Mouse (Mus musculus): ENCODE measurements at regions not wholly inside any gene's neighbourhood (a gene's known extent, or its start where the extent isn't known, plus 50 kb on each side); places are given as distances from the start of the nearest gene placed in this dataset.
"Not testable (repeated sequence)": the region's sequence is repeated elsewhere in the genome, so short reads cannot be mapped to it uniquely, and the experiment has no call there.

DNA sequence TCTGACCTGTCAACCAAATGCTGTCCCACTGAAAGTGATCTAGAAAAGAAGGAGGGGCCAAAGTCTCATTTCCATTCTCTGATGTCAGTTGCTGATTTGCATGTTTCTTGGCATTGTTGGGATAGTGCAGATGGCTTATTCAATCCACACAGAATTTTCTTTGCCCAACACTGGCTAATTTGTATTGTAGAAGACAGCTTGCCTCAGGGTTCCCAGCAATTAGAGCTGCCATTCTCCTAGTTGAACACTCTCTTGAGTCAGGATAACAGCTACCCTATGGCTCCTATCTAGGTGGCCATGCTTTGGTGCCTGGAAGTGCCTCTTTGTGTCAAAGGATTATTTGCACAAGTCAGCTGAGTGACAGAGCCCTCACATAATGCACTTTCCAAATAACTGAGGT lies 569.0 kb downstream of the Lrriq3 start:
- DNase-seq (ENCODE audit: extremely low spot score in 1 of 2, low spot score in 1 of 2), result no peak

DNA sequence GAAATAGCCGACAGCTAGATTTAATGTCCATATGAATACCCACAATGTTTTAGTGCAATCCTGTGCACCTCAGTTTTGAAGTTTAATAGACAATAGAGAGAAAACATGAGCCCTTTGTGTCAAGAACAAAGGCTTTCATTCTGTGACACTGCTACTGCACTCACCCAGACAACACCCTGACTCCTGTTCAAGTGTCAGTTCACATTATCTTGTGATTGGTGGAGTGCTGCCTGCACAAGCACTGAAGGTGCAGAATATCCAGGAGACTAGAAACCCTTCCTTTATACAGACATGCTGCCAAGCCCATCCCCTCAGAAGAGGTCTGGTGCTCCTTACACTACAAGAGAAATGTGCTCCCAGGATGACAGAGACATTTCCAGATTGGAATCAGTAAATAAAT lies 579.3 kb downstream of the Lrriq3 start:
- no peak for DNase-seq (ENCODE audit: extremely low spot score in 1 of 2, low spot score in 1 of 2)

DNA sequence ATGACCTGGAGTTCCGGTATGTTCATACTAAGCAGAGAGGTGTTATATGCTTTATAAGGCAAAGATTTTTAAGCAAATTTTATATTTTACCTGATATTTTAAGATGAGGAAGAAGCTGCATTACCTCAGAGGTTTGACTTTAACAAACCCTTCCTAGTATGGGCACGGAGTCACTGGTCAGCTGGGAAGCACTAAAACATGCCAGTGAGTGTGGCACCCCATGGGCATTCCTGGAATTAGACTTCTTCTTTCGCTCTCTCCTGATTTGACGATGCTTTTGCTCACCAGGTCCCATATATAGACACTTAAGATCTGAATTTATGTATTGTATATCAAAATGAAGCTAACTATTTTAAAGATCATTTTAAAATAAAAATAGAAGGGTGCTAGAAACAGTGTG lies 587.0 kb downstream of the Lrriq3 start:
- no peak for DNase-seq (ENCODE audit: extremely low spot score in 1 of 2, low spot score in 1 of 2)

DNA sequence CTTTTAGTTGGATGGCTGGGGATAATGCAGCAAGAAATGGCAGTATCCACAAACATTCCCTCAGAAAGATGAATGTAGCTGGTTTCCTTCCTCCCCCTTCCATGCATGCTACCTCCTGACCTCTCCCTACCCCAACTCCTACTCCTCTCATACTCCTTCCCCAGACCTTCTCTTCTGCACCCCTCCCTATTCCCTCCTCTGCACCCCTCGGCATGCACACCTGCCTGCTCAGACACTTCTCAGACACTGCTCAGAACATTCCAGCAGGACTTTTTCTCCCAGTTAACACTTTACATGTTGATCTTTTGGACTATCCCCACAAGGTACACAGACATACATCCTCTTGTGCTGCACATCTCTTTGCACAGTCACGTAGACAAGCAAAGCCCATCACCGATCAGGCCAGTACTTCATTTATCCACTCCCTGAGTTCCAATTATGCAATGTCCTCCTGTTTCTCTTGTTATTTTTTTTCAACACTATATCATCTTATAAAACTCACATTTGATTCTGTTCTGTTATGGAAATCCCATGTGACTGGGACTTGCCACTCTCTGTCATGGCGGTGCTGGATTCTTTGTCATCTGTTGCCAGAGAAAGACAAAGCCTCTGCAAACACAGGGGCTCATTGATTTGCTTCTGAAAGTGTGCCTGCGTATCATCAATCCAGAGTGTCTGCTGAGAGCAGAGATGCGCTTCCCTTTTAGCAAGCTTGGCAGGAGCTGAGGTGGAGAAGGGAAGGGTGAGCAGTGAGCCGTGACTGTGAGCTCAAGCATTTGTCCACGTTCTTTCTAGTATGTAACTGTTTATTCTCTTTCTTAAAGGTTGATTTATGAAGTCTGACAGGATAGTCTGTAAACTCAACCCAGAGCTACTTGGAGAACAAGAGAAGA lies 589.9 kb downstream of the Lrriq3 start:
- no peak for DNase-seq (ENCODE audit: extremely low spot score in 1 of 2, low spot score in 1 of 2)

DNA sequence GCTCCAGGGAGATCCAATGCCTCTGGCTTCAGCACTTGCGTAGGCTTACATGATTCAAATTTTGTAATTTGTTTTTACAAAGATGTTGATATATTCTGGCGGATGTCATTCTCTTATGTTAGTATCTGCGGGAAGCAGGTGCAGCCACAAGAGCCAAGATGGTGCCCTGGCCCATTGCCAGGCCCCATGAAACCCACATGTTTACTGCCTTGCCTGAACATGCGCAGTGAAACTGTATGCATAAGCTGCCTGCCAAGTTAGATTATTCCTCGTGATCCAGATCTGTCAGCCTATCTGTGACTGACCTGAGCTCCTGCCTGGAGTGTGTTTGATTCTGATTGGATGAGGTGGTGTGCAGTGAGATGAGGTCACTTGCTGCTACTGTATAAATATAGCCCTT lies 595.1 kb downstream of the Lrriq3 start:
- no peak for DNase-seq (ENCODE audit: extremely low spot score in 1 of 2, low spot score in 1 of 2)

DNA sequence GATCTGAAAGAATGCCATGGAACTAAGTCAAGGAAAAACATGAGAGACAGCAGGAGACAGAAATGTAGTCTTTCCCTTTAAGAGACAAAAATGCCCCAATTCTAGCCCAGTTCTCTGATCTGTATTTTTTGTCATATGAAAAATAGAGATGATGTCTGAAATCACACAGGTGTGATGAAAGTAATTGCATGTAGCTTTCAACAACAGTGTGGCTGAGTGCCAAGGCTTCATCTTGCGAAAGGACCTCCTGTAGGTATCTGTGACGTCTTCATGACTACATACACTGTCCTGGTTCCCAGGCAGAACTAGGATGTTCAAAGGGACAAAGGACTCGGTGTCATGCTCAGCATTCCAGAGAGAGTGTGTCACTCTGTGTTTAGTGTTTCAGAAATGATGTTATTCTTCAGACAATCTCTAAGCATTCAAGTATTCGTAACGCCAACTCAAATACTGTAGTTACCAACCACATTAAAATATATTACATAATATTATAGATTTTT lies 629.8 kb downstream of the Lrriq3 start:
- no peak for DNase-seq (ENCODE audit: extremely low spot score in 1 of 2, low spot score in 1 of 2)

DNA sequence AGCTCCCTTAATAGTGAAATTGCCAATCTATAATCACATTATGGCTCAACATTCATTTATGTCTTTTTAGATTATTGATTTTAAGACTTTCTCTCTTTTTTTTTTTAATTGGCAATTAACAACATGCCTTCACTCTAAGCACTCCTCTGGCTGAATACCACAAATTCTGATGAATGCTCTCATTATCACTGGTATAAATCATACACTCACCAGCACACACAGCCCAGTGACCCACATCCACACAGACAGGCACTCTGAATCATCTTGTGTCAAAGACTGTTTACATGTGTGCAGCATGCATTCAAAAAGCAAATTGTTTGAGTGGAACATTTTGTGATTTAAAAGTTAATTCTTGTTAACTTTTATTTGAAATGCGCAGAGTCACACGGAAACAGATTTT lies 649.2 kb downstream of the Lrriq3 start:
- no peak for DNase-seq (ENCODE audit: extremely low spot score in 1 of 2, low spot score in 1 of 2)

DNA sequence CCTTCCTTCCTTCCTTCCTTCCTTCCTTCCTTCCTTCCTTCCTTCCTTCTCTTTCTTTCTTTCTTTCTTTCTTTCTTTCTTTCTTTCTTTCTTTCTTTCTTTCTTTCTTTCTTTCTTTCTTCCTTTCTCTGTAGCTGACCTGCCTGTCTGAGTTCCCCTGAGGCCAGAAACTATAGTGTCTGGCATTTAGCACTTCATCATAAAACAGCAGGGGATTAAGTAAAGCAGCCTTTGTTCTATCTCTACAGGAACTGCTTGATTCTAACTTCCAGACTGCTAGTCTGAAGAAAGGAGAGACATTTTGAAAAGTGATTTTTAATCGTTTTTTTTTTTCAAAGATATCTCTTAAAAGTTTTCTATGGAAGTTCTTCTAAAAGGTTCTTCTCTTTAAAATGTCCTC lies 653.4 kb downstream of the Lrriq3 start:
- not testable (repeated sequence) for DNase-seq (ENCODE audit: extremely low spot score in 1 of 2, low spot score in 1 of 2)

DNA sequence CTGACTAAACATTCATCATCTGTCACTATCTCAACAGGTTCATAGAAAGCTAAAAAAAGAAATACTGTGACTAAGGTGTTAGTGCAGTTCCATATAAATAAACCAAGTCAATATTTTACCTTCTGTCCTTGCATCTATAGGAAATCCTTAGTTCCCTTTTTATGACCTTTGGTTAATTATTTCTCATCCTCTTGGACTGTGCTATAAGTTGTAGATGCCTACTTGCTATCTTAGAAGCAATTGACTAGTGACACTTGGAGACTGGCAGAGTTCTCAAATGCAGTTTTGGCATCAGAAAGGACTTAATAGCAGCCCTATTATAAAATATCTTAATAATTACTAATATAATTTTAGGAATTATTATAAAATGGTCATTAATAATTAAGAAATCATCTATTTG lies 654.3 kb downstream of the Lrriq3 start:
- DNase-seq (ENCODE audit: extremely low spot score in 1 of 2, low spot score in 1 of 2), result no peak

DNA sequence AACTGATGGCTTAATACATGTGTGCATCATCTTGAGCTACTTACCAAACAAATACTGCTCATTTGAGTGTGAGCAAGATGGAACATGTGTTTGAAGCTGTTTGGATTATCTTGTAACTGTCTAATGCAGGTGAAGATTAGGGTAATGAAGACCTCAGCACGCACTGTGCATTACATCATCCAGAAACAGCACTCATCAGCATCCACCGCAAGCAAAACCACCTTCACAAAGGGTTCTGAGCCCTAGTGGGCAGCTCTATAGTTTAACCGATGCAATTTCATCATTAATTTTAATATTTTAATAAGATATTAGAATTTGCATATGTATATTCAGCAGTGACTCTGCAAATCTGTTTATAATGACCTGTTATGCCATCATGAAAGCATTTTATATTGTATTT lies 664.1 kb downstream of the Lrriq3 start:
- no peak for DNase-seq (ENCODE audit: extremely low spot score in 1 of 2, low spot score in 1 of 2)

DNA sequence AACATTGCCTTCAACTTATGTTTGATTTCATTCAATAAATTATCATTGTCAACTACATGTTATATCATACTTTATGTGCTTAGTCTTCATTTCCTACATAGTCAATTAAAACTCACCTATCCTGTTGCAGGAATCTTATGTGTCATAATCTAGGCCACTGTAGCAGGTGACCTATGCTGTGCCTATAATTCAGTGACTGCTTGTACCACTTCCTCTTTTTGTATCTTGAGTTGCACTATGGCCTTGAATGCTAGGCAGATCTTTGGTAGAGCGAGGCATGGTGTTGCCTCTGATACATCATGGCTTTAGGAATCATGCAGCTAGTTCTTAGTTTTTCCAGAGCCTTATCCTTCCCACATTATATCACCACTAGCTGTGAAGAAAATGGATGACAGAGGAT lies 682.8 kb downstream of the Lrriq3 start:
- DNase-seq (ENCODE audit: extremely low spot score in 1 of 2, low spot score in 1 of 2), result no peak

DNA sequence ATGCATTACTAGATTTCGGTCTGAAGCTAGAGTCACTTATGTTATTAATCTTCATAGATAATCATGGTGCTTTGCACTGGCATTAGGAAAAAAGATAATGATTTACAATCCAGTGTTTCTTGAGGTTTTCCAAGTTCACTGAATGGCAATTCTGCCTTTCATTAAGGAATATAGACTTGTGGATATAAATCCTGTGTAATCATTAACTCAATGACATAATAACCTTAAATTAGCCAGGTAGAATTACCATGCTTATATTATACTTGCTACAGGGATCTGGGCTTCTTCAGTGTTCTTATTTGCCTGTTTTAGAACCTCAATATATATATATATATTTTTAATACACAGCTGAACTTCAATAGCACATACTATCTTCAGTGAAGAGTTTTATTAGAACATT lies 683.8 kb downstream of the Lrriq3 start:
- DNase-seq (ENCODE audit: extremely low spot score in 1 of 2, low spot score in 1 of 2), result no peak

DNA sequence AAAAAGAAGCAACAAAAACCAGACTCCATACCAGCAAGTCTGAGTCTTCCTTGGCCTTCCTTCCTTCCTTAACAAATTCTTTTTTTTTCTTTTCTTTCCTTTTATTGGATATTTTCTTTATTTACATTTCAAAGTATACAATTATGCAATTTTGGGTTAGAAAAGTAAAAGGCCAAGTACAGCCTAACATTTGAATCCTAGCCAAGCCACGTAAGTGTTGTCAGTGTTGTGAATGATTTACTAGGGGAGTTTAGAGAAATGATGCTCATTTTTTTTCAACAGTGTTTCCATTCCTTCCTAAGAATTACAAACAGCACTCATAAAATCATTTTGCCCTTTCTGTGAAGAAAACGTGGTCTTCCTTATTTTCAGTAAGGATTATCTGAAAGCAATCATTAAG lies 722.5 kb downstream of the Lrriq3 start:
- DNase-seq (ENCODE audit: extremely low spot score in 1 of 2, low spot score in 1 of 2), result no peak

DNA sequence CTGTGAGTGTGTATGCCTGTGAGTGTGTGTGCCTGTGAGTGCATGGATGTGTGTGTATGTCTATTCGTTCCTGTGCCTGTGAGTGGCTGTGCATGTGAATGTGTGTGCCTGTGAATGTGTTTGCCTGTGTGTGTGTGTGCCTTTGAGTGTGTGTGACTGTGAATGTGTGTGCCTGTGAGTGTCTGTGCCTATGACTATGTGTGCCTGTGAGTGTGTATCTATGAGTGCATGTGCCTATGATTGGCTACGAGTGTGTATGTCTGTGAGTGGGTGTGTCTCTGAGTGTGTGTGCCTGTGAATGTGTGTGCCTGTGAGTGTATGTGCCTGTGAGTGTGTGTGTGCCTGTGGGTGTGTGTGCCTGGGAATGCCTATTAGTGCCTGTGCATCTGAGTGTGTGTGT lies 731.6 kb downstream of the Lrriq3 start:
- DNase-seq (ENCODE audit: extremely low spot score in 1 of 2, low spot score in 1 of 2), result no peak

DNA sequence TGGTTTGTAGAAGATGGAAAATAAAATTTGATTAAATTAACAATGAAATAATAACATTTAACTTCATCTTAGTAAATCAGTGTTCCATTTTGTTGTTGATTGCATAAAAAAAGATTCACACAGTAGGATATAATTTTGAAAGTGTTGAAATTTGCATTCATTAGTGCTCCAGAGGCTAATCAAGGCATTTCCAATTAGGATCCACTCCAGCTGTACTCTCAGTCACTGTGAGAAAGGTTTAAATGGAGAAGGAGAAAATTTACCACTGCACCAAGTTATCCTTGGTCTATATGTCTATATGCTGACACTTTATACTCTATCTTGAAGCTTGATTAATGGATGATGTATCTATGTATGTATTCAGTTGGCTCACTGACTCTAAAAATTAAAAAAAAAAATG lies 695.3 kb upstream of the Negr1 start:
- DNase-seq (ENCODE audit: extremely low spot score in 1 of 2, low spot score in 1 of 2), result no peak

DNA sequence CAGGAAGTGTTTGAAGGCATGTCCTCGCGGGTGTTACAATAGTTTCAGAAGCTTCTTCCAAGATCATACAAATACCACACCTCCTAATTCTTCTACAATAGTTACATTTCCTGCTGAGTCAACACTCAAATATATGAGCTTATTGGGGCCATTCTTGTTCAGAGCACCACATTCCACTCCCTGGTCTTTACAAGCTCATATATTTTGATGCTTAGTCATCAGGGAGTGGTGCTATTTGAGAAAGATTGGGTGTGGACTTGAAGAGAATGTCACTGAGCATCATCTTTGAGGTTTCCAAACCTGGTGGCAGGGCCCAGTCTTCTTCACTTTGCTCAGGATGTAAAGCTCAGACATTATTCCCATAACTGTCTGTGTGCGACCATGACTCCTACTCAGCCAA lies 685.9 kb upstream of the Negr1 start:
- no peak for DNase-seq (ENCODE audit: extremely low spot score in 1 of 2, low spot score in 1 of 2)

DNA sequence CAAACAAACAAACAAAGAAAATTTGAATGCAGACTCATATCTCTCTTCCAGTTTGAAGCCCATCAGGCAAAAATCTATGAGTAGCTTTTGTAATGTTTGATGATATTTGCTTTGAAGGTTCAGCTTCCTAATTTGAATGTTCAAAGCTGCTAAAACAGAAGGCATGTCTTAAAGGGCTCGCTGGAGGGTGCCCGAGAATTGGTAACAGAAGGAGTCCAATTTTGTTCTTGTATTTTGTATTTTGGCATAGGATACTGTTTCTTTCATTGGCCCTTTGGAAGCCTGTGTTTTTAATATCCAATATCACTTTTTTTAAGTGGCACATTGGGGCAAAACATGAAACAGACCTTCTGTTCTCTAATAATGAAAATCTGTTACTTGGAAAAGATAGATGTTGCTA lies 683.2 kb upstream of the Negr1 start:
- DNase-seq (ENCODE audit: extremely low spot score in 1 of 2, low spot score in 1 of 2), result no peak

DNA sequence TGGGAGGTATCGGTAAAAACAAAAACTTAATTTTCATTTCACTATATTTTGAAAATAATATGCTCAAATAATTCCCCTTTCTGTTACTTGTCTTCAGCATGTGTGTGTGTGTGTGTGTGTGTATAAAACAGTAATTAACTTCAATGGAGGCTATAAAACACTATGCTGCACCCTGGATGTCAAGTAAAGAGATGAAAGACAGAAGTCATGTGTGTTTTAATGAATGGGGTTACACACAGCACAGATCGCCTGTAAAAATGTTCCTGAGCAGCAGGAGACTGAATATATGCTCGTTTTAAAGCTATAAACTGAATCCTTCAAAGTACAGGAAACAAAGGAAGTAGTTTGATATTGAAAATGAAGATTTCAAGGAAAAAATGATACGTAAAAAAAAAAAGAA lies 680.9 kb upstream of the Negr1 start:
- no peak for DNase-seq (ENCODE audit: extremely low spot score in 1 of 2, low spot score in 1 of 2)

DNA sequence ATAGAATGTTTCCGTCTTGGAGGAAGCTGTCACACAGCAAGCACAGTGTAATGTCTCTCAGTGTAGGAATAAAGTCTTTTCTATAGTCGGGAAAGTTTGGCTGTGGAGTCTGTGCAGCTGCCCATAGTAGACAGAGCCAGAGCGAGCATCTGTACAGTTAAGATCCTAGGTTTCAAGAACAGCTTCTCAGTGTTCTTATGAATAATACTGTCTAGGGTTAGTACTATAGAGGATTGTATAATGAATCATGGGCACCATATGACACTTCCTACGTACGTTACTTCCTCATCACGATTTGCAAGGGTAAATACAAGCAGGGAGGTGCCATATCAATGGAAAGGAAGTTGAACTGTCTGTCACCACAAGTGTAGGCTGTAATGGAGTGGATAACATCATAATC lies 645.6 kb upstream of the Negr1 start:
- DNase-seq (ENCODE audit: extremely low spot score in 1 of 2, low spot score in 1 of 2), result peak; percentile 8 to 55

DNA sequence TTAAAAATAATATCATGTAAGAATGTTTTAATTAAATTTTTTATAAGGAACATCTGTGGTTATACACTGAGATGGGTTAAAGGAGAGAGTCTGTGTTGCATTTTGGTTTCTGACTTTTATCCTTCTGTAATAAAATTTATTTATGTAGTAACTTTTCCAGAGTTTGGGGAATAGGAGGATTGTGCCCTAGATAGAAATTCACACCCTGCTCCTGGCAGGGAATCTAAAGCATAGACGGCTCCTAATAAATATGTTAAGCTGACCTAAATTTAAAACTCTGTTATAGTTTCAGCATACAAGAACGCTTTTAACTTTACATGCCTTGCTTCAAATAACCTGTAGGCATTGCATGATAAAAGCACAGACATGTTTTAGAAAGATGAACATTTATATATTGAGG lies 618.7 kb upstream of the Negr1 start:
- no peak for DNase-seq (ENCODE audit: extremely low spot score in 1 of 2, low spot score in 1 of 2)

DNA sequence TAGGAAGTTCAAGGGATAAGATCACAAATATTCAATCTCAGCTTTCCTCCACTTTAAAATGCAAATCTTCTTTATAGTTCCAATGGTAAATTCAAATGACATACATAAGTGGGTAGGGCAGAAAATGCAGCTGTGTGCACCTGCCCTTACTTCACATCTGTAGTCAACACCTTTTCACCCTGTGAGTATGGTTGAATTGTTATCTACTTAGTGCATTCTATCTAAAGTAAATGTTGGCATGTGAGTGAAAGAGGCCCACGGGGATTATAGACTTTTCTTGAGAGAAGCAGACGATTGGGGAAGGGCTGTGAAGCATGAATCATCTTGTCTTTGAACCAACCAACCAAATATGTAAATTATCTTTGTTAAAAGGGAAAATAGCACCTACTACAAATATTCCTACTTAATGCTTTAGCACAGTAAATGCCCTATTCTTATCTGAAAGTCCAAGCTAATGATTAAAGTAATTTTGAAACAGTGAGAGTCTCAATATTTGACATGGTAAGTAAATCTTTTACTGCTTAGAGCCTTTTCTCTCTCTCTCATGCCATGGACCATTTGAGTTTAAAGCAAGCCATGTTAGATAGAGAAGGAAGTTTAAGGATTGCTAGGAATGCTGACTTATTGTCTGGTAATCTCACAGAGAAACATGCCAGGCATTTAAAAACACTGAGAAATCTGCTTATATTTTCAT lies 617.4 kb upstream of the Negr1 start:
- no peak for DNase-seq (ENCODE audit: extremely low spot score in 1 of 2, low spot score in 1 of 2)

DNA sequence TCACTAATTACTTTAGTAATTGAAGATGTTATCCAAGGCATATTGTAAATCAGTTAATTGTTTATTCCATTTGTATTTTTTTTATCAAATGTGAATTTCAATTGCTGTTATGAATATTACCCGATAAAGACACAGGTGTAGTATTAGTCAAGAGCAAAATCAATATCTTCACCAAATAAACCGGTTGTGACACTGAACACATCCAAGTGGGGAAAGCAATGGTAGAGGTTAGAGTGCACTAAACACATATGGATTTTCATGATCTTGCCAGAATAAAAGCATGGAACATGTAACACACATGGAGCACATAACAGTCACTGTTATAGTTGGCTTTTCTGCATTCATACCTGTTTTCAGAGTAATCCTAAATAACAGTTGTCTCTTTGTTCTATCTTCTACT lies 616.4 kb upstream of the Negr1 start:
- DNase-seq (ENCODE audit: extremely low spot score in 1 of 2, low spot score in 1 of 2), result no peak

Measured in frontal cortex, adult 2 months (tissue).